Mouse (Mus musculus) layer of hippocampus, adult 2 months (tissue): Measurements from ENCODE around the gene Ptrh1. TPM values are rescaled to one million over a fixed set of nuclear protein-coding genes. Genes with fewer than 3 reads are reported as not detected.

Experiments used
- DNase-seq, 2 experiments: peaks; one replicate each; pipeline ENCODE4 v3.0.0; 2022; ENCODE audit warnings: low spot score in 2 of 2
- H3K27ac ChIP-seq: fragments of 200-600 bp; 2 replicates; pipeline ENCODE4 v1.8.1; 2022
- H3K4me3 ChIP-seq: fragments of 200-600 bp; 2 replicates; pipeline ENCODE4 v1.8.1; 2022; ENCODE audit warnings: mild to moderate bottlenecking
- CTCF ChIP-seq: fragments of 200-600 bp; conservative IDR thresholded peaks from 2 replicates; pipeline ENCODE4 v1.8.1; 2022; ENCODE audit warnings: antibody characterized with exemption, mild to moderate bottlenecking, moderate library complexity
- total RNA-seq, 2 experiments: library from RNA; stranded (reverse); gene quantifications; 2 replicates each; pipeline ENCODE4 v1.2.3; 2021

The Ptrh1 gene
- total RNA-seq, 2 experiments from 2014 or later = 5.9 to 6.4 TPM

DNA sequence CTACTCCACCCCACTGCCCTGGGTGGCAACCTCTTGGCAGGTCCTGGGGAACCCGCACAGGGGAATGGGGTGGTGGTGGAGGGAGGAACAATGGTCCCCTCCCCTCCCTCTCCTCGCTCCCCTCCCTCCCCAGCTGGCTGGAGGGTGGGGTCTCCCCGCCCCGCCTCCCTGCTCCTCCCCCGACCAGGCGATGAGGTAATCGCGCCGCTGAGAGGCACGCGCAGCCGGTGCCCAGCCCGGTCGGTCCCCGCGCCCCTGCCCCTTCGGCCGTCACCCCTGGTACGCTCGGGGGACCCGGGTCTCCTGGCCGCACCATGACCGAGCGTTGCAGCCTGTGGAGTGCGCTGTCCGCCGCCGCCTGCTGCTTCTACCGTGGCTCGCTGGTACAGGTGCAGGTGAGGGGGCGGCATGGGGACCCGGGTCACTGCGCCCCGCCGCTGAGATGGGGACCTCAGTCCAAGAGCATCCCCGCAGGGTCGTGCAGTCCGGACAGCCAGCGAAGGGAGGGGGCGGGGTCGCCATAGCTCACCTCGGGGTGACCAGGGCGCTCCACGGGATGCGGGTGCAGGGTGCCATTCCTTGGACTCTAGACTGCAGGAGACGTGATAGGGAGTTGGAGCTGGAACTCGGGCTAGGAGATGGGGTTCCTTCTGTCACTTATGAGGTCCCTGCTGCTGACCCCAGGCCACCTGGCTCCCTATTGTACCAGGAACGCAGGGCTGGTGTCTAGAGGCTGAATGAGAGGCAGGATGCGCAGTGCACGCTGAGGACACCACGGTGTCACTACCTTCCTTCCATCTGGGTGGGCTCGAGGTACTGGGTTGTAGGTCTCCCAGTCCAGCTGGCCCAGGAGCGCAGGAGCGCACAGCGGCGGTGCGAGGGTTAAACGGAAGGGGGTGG lies 34.1 kb upstream of the Ptrh1 start:
- Histone ChIP-seq H3K27ac (peak overlapping the region; percentile 88), H3K4me3 (peak overlapping the region; percentile 79)
- TF ChIP-seq CTCF = no peak
- DNase-seq = peak; percentile 58 to 60

- peak overlapping the region; percentile 88 for H3K27ac ChIP-seq
- H3K4me3 ChIP-seq = peak overlapping the region; percentile 79
- DNase-seq = peak; percentile 85 to 87
- no peak for TF ChIP-seq CTCF
These were observed 33.4 kb upstream of the Ptrh1 start for GRCm38 (mm10) chr2:32742173-32742531.

GRCm38 (mm10) chr2:32744272-32744982 lies 31.2 kb upstream of the Ptrh1 start:
- no peak for TF ChIP-seq CTCF
- Histone ChIP-seq H3K4me3 (no peak overlapping the region), H3K27ac (no peak overlapping the region)
- DNase-seq = no peak

- TF ChIP-seq CTCF = no peak
- no peak overlapping the region for H3K4me3 ChIP-seq
- no peak for DNase-seq
- H3K27ac ChIP-seq = no peak overlapping the region
These were observed 26.5 kb upstream of the Ptrh1 start for GRCm38 (mm10) chr2:32749082-32749481.

GRCm38 (mm10) chr2:32750199-32750598 lies 25.4 kb upstream of the Ptrh1 start:
- H3K27ac ChIP-seq = no peak overlapping the region
- TF ChIP-seq CTCF = peak; percentile 41
- DNase-seq = no peak
- H3K4me3 ChIP-seq = no peak overlapping the region

GRCm38 (mm10) chr2:32750887-32751664 lies 24.5 kb upstream of the Ptrh1 start:
- DNase-seq = no peak
- peak overlapping the region; percentile 13; the same call in 1 of the 2 replicates for H3K4me3 ChIP-seq
- TF ChIP-seq CTCF = no peak
- H3K27ac ChIP-seq = no peak overlapping the region

- no peak for TF ChIP-seq CTCF
- Histone ChIP-seq H3K4me3 (no peak overlapping the region), H3K27ac (no peak overlapping the region)
- DNase-seq = no peak
These were observed 23.9 kb upstream of the Ptrh1 start for GRCm38 (mm10) chr2:32751665-32752033.

DNA sequence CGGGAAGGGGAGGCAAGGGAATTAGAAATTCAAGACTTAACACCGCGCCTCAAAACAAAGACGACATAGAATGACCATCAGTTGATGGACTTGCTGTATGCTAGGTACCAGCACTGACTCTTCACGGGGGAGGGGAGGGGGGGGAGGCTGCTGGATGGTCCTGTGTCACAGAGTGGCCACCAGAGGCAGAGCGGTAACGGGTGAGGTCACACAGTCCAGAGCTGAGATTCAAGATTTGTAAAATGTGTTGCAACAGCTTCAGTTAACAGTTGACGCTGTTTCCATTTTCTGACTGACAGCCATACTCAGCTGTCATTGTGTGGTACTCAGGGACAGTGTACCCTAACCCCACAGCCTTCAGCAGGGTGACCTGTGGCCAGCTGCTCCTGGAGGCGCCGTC lies 23.4 kb upstream of the Ptrh1 start:
- Histone ChIP-seq H3K4me3 (no peak overlapping the region), H3K27ac (no peak overlapping the region)
- TF ChIP-seq CTCF = no peak
- no peak for DNase-seq

GRCm38 (mm10) chr2:32756674-32757055 lies 18.9 kb upstream of the Ptrh1 start:
- no peak for DNase-seq
- TF ChIP-seq CTCF = no peak
- H3K27ac ChIP-seq = no peak overlapping the region
- H3K4me3 ChIP-seq = no peak overlapping the region; the same call in 1 of the 2 replicates

DNA sequence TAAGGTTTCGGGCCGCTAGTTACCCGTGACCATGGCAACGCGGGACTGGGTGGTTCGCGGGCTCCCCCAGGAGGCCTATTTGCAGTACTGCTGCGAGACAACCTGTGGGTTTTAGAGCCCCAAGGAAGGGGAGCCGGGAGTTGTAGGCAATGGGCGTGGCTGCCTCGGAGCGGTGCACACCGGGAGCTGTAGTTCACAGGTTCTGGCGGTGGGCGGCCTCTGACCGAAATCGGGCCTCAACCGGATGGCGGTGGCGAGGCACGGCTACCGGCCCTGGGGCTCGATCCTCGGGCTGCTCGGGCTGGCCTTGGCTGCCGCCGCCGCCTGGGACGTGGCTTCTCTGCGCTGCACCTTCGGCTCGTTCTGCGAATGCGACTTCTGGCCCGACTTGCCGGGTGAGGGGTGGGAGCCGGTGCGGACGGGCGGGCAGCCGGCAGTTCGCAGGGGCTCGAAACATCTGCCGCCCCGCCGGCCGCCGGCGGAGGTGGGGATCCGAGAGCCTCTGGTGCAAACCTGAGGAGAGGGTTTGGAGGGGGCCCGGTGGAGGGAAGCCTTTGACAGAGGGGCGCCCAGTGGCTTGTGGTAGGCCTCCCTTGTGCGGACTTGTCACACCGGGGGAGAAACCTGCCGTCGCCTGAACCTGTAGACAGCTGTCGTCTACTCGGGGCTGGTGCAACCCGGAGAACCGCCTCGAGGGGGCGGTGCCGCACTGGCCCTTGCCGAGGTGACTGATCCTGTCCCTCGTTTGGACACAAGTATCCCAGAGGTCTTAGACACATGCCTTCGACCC lies 18.3 kb upstream of the Ptrh1 start, which contains the start of gene Tor2a:
TSS of gene Tor2a (plus strand) at position 179 of the 790 bp plus-strand sequence.
- peak; percentile 88 for TF ChIP-seq CTCF
- Histone ChIP-seq H3K27ac (peak within 1 kb of the TSS; percentile 96), H3K4me3 (peak within 1 kb of the TSS; percentile 72)
- peak; percentile 97 to 98 for DNase-seq

- H3K4me3 ChIP-seq = peak overlapping the region; percentile 1; the same call in 1 of the 2 replicates
- H3K27ac ChIP-seq = peak overlapping the region; percentile 46; the same call in 1 of the 2 replicates
- no peak for DNase-seq
- no peak for TF ChIP-seq CTCF
These were observed 17.1 kb upstream of the Ptrh1 start for GRCm38 (mm10) chr2:32758503-32758902.

DNA sequence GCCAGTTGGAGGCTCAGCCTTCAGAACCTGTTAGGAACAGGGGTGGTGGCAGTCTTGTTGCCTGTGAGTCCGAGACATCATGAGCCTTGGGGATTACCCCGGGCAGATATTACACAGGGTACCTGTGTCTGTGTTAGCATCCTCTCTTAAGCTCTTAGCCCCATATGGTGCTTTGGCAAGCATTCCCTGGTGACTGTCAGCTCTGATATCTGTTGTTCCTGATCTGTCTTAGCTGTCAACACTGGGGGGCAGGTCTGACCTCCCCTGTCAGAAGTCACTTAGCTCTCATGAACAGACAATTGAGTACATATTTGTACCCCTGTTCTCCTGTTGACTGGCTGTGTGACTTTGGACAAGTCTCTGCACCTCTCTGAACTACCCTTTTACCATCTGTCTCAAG lies 16.6 kb upstream of the Ptrh1 start:
- peak overlapping the region; percentile 1; the same call in 1 of the 2 replicates for H3K4me3 ChIP-seq
- DNase-seq = no peak
- TF ChIP-seq CTCF = no peak
- H3K27ac ChIP-seq = peak overlapping the region; percentile 46; the same call in 1 of the 2 replicates
